Mouse (Mus musculus) cerebellum, postnatal 14 days (tissue): Measurements from ENCODE around the gene Camta1.

Source experiments
- DNase-seq, 2 experiments: peaks; one replicate each; pipeline ENCODE4 v3.0.0; 2021; ENCODE audit warnings: mixed read lengths in 2 of 2

Camta1 gene

GRCm38 (mm10) chr4:151860441-151861331 is 990 bp downstream of the Camta1 start:
- peak; percentile 44 to 52 for DNase-seq

GRCm38 (mm10) chr4:151859275-151859674 is 2.4 kb downstream of the Camta1 start:
- DNase-seq, result no peak

GRCm38 (mm10) chr4:151853949-151854348 is 7.7 kb downstream of the Camta1 start:
- DNase-seq, result peak; percentile 46 to 67

- peak in 1 of 2 experiments; percentile 61 for DNase-seq
Observed at GRCm38 (mm10) chr4:151851179-151851578, 10.5 kb downstream of the Camta1 start.

GRCm38 (mm10) chr4:151842591-151842990 is 19.1 kb downstream of the Camta1 start:
- DNase-seq, result no peak

- DNase-seq, result peak; percentile 31 to 46
Observed at GRCm38 (mm10) chr4:151838518-151838917, 23.2 kb downstream of the Camta1 start.

GRCm38 (mm10) chr4:151835860-151836259 is 25.8 kb downstream of the Camta1 start:
- no peak for DNase-seq

GRCm38 (mm10) chr4:151834536-151834935 is 27.1 kb downstream of the Camta1 start:
- DNase-seq, result peak; percentile 52 to 64

GRCm38 (mm10) chr4:151833940-151834449 is 27.7 kb downstream of the Camta1 start:
- peak in 1 of 2 experiments; percentile 53 for DNase-seq

- DNase-seq, result no peak
Observed at GRCm38 (mm10) chr4:151827840-151828239, 33.8 kb downstream of the Camta1 start.

GRCm38 (mm10) chr4:151827356-151827755 is 34.3 kb downstream of the Camta1 start:
- no peak for DNase-seq

- DNase-seq, result no peak
Observed at GRCm38 (mm10) chr4:151823963-151824362, 37.7 kb downstream of the Camta1 start.

- no peak for DNase-seq
Observed at GRCm38 (mm10) chr4:151822986-151823385, 38.7 kb downstream of the Camta1 start.

GRCm38 (mm10) chr4:151817981-151818766 is 43.5 kb downstream of the Camta1 start:
- DNase-seq, result no peak

GRCm38 (mm10) chr4:151813711-151814110 is 48.0 kb downstream of the Camta1 start:
- no peak for DNase-seq

GRCm38 (mm10) chr4:151805685-151806084 is 56.0 kb downstream of the Camta1 start:
- no peak for DNase-seq

GRCm38 (mm10) chr4:151805046-151805445 is 56.6 kb downstream of the Camta1 start:
- no peak for DNase-seq

GRCm38 (mm10) chr4:151804208-151804607 is 57.5 kb downstream of the Camta1 start:
- no peak for DNase-seq

GRCm38 (mm10) chr4:151798630-151799029 is 63.0 kb downstream of the Camta1 start:
- no peak for DNase-seq

- no peak for DNase-seq
Observed at GRCm38 (mm10) chr4:151793694-151794093, 68.0 kb downstream of the Camta1 start.

- DNase-seq, result no peak
Observed at GRCm38 (mm10) chr4:151786946-151787705, 74.5 kb downstream of the Camta1 start.

- no peak for DNase-seq
Observed at GRCm38 (mm10) chr4:151780511-151780910, 81.2 kb downstream of the Camta1 start.
